Comparison of ENCODE assay signal across 8 mouse cellular contexts in genomic region chr6:82939167-82939912, GRCm38 (mm10). TPM values are rescaled to one million over a fixed set of nuclear protein-coding genes. Genes with fewer than 3 reads are reported as not detected.
DNase-seq lines count a peak whose midpoint lies in the region; ATAC-seq and TF ChIP-seq lines count a peak whose summit lies in the region.

Sema4f (minus strand) TSS chr6:82939769.

- peak within 1 kb of the TSS; percentile 33; the same call in 1 of the 2 replicates for H3K9ac ChIP-seq in heart, postnatal 0 days (replicated peaks; ENCODE audit: low read depth, low read length)
- H3K9ac ChIP-seq in liver, embryonic 12.5 days: no peak within 1 kb of the TSS

- H3K9me3 ChIP-seq in embryonic facial prominence, embryonic 10.5 days: no peaks in the 10 kb centered on the region
- H3K9me3 ChIP-seq in heart, postnatal 0 days (replicated peaks; ENCODE audit: control insufficient read depth, low read length): peaks cover 3% of the 10 kb centered on the region; the same call in 1 of the 2 replicates
- no peaks in the 10 kb centered on the region for H3K9me3 ChIP-seq in liver, embryonic 12.5 days (replicated peaks)

- TF ChIP-seq CTCF in heart, postnatal 0 days (IDR thresholded peaks at IDR 0.05; ENCODE audit: low read depth): no peak

- no peak for TF ChIP-seq EP300 in heart, postnatal 0 days (IDR thresholded peaks at IDR 0.05; ENCODE audit: low read depth)

- no peaks in the 10 kb centered on the region for H3K36me3 ChIP-seq in embryonic facial prominence, embryonic 10.5 days (replicated peaks)
- no peaks in the 10 kb centered on the region for H3K36me3 ChIP-seq in heart, postnatal 0 days (replicated peaks; ENCODE audit: control insufficient read depth, insufficient read depth, low read length)
- H3K36me3 ChIP-seq in liver, embryonic 12.5 days: no peaks in the 10 kb centered on the region

- DNase-seq in urinary bladder, postnatal 14 days (ENCODE audit: low spot score): peak; percentile 54
- no peak for DNase-seq in urinary bladder, postnatal 25 days (ENCODE audit: low spot score)
- DNase-seq in embryonic facial prominence, embryonic 10.5 days (ENCODE audit: low spot score): peak; percentile 88
- no peak for DNase-seq in heart, postnatal 0 days (ENCODE audit: low spot score)
- peak; percentile 22 to 41 for DNase-seq in kidney, postnatal 36 days
- DNase-seq in natural killer cell, adult 2 months (ENCODE audit: low spot score in 2 of 2): peak; percentile 33 to 38
- peak; percentile 76 for DNase-seq in thymus, postnatal 0 days (ENCODE audit: low spot score)

- peak within 1 kb of the TSS; percentile 73 for H3K27ac ChIP-seq in embryonic facial prominence, embryonic 10.5 days (replicated peaks)
- H3K27ac ChIP-seq in heart, postnatal 0 days (ENCODE audit: low read depth): no peak within 1 kb of the TSS
- H3K27ac ChIP-seq in liver, embryonic 12.5 days: no peak within 1 kb of the TSS

- peak within 1 kb of the TSS; percentile 72 for H3K4me3 ChIP-seq in embryonic facial prominence, embryonic 10.5 days
- peak within 1 kb of the TSS; percentile 40 for H3K4me3 ChIP-seq in heart, postnatal 0 days (ENCODE audit: low read depth, low read length)
- H3K4me3 ChIP-seq in liver, embryonic 12.5 days: peak within 1 kb of the TSS; percentile 46

- H3K4me2 ChIP-seq in heart, postnatal 0 days (ENCODE audit: low read depth, low read length): peak within 1 kb of the TSS; percentile 61
- H3K4me2 ChIP-seq in liver, embryonic 12.5 days: peak within 1 kb of the TSS; percentile 68

- WGBS in embryonic facial prominence, embryonic 10.5 days: 2% methylated on average over 44 of the region's 44 CpGs
- 5% methylated on average over 35 of the region's 44 CpGs for WGBS in heart, postnatal 0 days
- WGBS in liver, embryonic 12.5 days (ENCODE audit: insufficient replicate concordance): 5% methylated on average over 36 of the region's 44 CpGs

- H3K27me3 ChIP-seq in embryonic facial prominence, embryonic 10.5 days (replicated peaks; ENCODE audit: low read depth, poor library complexity, severe bottlenecking): peaks cover 63% of the 10 kb centered on the region
- H3K27me3 ChIP-seq in heart, postnatal 0 days (ENCODE audit: control insufficient read depth, insufficient read depth, low read length): peaks cover 27% of the 10 kb centered on the region
- H3K27me3 ChIP-seq in liver, embryonic 12.5 days (replicated peaks): peaks cover 73% of the 10 kb centered on the region

- peaks cover 8% of the 10 kb centered on the region for H3K4me1 ChIP-seq in embryonic facial prominence, embryonic 10.5 days
- H3K4me1 ChIP-seq in heart, postnatal 0 days (ENCODE audit: control insufficient read depth, insufficient read depth): no peaks in the 10 kb centered on the region
- H3K4me1 ChIP-seq in liver, embryonic 12.5 days: peaks cover 5% of the 10 kb centered on the region

- peak; percentile 49 for ATAC-seq in heart, postnatal 0 days (ENCODE audit: insufficient read depth, low read depth)
- peak; percentile 61; the same call in 1 of the 2 replicates for ATAC-seq in liver, embryonic 12.5 days

RNA-seq across cellular contexts. Expression of gene Sema4f, which starts in this region (rescaled TPM):
- 1.4 and 2.1 TPM in 2 replicates for polyA plus RNA-seq in embryonic facial prominence, embryonic 10.5 days (2016; fragmentation: Nextera tagmentation; extraction: Ambion mirVana)
- total RNA-seq in heart, postnatal 0 days (2014; rRNA removed; ENCODE audit: low replicate concordance): not detected in 2 replicates
- polyA plus RNA-seq in heart, postnatal 0 days (2015; fragmentation: Nextera tagmentation; extraction: Ambion mirVana): 0.04 TPM in 1 of 2 replicates, not detected in the other
- polyA plus RNA-seq in liver, embryonic 12.5 days (2016; fragmentation: Nextera tagmentation; extraction: Ambion mirVana): 0.16 and 0.19 TPM in 2 replicates
- polyA plus RNA-seq in thymus, postnatal 0 days (2015; fragmentation: Nextera tagmentation; extraction: Ambion mirVana): 1.3 and 1.4 TPM in 2 replicates

Comparison
In these comparisons a context has a peak if more than half of its experiments do, and no peak if none do; other contexts are left out.
1. DNase-seq: peak in urinary bladder, postnatal 14 days (single experiment), embryonic facial prominence, embryonic 10.5 days (single experiment), kidney, postnatal 36 days (2 of 2), natural killer cell, adult 2 months (2 of 2) and thymus, postnatal 0 days (single experiment); none in urinary bladder, postnatal 25 days (single experiment) and heart, postnatal 0 days (single experiment).
2. Peak in ATAC-seq, H3K4me3 ChIP-seq, H3K9ac ChIP-seq and H3K4me2 ChIP-seq in heart, postnatal 0 days; RNA of the gene not detected or under 1 TPM.
3. Peak in ATAC-seq, H3K4me3 ChIP-seq and H3K4me2 ChIP-seq in liver, embryonic 12.5 days; RNA of the gene not detected or under 1 TPM.
4. Peak in every context shown above with its lines, with median percentiles within 50 percentile points of each other: H3K4me3 ChIP-seq.